Mouse (Mus musculus): ENCODE data around the gene Duox1.
"Not testable (repeated sequence)": the region's sequence is repeated elsewhere in the genome, so short reads cannot be mapped to it uniquely, and the experiment has no call there.

Gene Duox1

GRCm38 (mm10) chr2:122312722-122313417 lies 2.6 kb upstream of the Duox1 start:
- DNase-seq (ENCODE audit: low spot score), result peak; percentile 13

GRCm38 (mm10) chr2:122313536-122313935 lies 1.9 kb upstream of the Duox1 start, which contains the start of gene Duoxa1:
Duoxa1 (minus strand) TSS chr2:122313730.
- no peak for DNase-seq (ENCODE audit: low spot score)

GRCm38 (mm10) chr2:122317384-122317783 lies 1.9 kb downstream of the Duox1 start:
- DNase-seq (ENCODE audit: low spot score), result no peak

- no peak for DNase-seq (ENCODE audit: low spot score)
These were observed 8.5 kb downstream of the Duox1 start for GRCm38 (mm10) chr2:122323960-122324359.

- DNase-seq (ENCODE audit: low spot score), result no peak
These were observed 9.1 kb downstream of the Duox1 start for GRCm38 (mm10) chr2:122324586-122324985.

GRCm38 (mm10) chr2:122325361-122325760 lies 9.9 kb downstream of the Duox1 start:
- no peak for DNase-seq (ENCODE audit: low spot score)

GRCm38 (mm10) chr2:122327986-122328385 lies 12.5 kb downstream of the Duox1 start:
- DNase-seq (ENCODE audit: low spot score), result no peak

GRCm38 (mm10) chr2:122330317-122330716 lies 14.8 kb downstream of the Duox1 start:
- DNase-seq (ENCODE audit: low spot score), result not testable (repeated sequence)

GRCm38 (mm10) chr2:122332222-122332621 lies 16.8 kb downstream of the Duox1 start:
- no peak for DNase-seq (ENCODE audit: low spot score)

GRCm38 (mm10) chr2:122334170-122334569 lies 18.7 kb downstream of the Duox1 start:
- no peak for DNase-seq (ENCODE audit: low spot score)

GRCm38 (mm10) chr2:122337291-122337690 lies 21.8 kb downstream of the Duox1 start:
- DNase-seq (ENCODE audit: low spot score), result no peak

GRCm38 (mm10) chr2:122345106-122345893 lies 29.8 kb downstream of the Duox1 start:
- no peak for DNase-seq (ENCODE audit: low spot score)

GRCm38 (mm10) chr2:122346164-122346563 lies 30.7 kb downstream of the Duox1 start:
- not testable (repeated sequence) for DNase-seq (ENCODE audit: low spot score)

GRCm38 (mm10) chr2:122347257-122347656 lies 31.8 kb downstream of the Duox1 start:
- DNase-seq (ENCODE audit: low spot score), result no peak

- DNase-seq (ENCODE audit: low spot score), result peak; percentile 88
These were observed 33.2 kb downstream of the Duox1 start for GRCm38 (mm10) chr2:122348531-122349131.

- DNase-seq (ENCODE audit: low spot score), result no peak
These were observed 33.8 kb downstream of the Duox1 start for GRCm38 (mm10) chr2:122349136-122349785.

- peak; percentile 81 for DNase-seq (ENCODE audit: low spot score)
These were observed 35.9 kb downstream of the Duox1 start for GRCm38 (mm10) chr2:122351156-122351930.

- peak; percentile 88 for DNase-seq (ENCODE audit: low spot score)
These were observed 36.5 kb downstream of the Duox1 start for GRCm38 (mm10) chr2:122351931-122352329.

GRCm38 (mm10) chr2:122352992-122353391 lies 37.5 kb downstream of the Duox1 start:
- DNase-seq (ENCODE audit: low spot score), result no peak

GRCm38 (mm10) chr2:122353765-122354164 lies 38.3 kb downstream of the Duox1 start:
- DNase-seq (ENCODE audit: low spot score), result no peak

- DNase-seq (ENCODE audit: low spot score), result no peak
These were observed 38.9 kb downstream of the Duox1 start for GRCm38 (mm10) chr2:122354191-122354929.
